Mouse (Mus musculus): Measurements from ENCODE around the gene Ppp3ca.

DNA sequence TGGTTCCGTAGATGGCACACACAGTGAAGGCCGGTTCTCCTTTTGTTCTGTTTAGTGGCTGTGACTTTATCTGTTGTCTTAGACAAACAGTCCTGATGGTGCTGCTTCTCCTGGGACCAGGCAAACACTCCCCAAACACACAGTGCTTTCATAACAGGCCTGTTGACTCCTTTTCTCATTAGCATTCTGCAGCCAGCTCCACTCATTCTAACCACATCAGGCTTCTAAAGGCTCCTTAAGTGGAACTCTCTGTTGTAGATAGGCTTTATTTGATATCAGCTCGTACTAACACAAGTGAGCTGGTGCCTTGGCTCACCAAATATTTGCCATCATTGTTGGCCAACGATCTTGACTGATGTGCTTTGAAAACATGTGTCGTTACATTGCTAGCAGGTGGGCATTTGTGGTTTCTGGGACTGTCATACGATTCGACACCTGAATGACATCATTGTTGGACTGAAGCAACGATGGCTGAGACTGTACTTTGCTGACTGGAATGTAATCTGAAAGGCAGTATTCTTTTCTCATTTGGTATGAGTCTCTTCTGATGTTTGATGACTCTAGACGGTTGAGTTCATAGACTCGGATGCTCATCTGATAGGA is 74.5 kb downstream of the Ppp3ca start:
- TF ChIP-seq EP300 (IDR thresholded peaks at IDR 0.05; ENCODE audit: low read depth) (no peak), CTCF (IDR thresholded peaks at IDR 0.05; ENCODE audit: low read depth) (no peak)

Data from liver, embryonic 14.5 days (tissue).